Mouse (Mus musculus): ENCODE results near the gene Inpp5a.

GRCm38 (mm10) chr7:139379745-139380144 lies 9.2 kb upstream of the Inpp5a start:
- TF ChIP-seq MAFK (IDR thresholded peaks at IDR 0.05; ENCODE audit: insufficient read depth, low read depth, low read length), result no peak
- TF ChIP-seq ZC3H11A (IDR thresholded peaks at IDR 0.05; ENCODE audit: borderline replicate concordance, low read depth, low read length), result no peak

All from ES-E14 (cell line).